Mouse (Mus musculus): ENCODE results near the gene Pcgf5. TPM values are rescaled to one million over a fixed set of nuclear protein-coding genes. Genes with fewer than 3 reads are reported as not detected.

Gene Pcgf5
- polyA plus RNA-seq, 2 experiments = 7.7 to 16.7 TPM

GRCm38 (mm10) chr19:36471325-36471724 is 123.2 kb downstream of the Pcgf5 start:
- ATAC-seq (ENCODE audit: insufficient read depth) (no peak), DNase-seq (ENCODE audit: low read depth in 3 of 3, low spot score in 3 of 3) (no peak)
- Histone ChIP-seq H3K27ac (no peak overlapping the region), H3K4me1 (replicated peaks; ENCODE audit: control insufficient read depth in 2 of 2, insufficient read depth in 2 of 2, low read length in 1 of 2) (peaks cover 0 to 2% of the 10 kb centered on the region in 2 experiments; a peak in 1 of 4 replicates), H3K4me3 (ENCODE audit: insufficient read depth in 1 of 2, low read depth in 2 of 2, low read length in 2 of 2) (no peak overlapping the region), H3K9me3 (ENCODE audit: control insufficient read depth, low read length) (no peaks in the 10 kb centered on the region), H3K9ac (replicated peaks) (no peak overlapping the region), H3K27me3 (ENCODE audit: control insufficient read depth, insufficient read depth, low read length) (no peaks in the 10 kb centered on the region), H3K4me2 (ENCODE audit: low read depth) (no peak overlapping the region), H3K36me3 (replicated peaks; ENCODE audit: control insufficient read depth, insufficient read depth, low read depth) (no peaks in the 10 kb centered on the region)
- TF ChIP-seq EP300 (IDR thresholded peaks at IDR 0.05; ENCODE audit: low read depth) (no peak), CTCF (IDR thresholded peaks at IDR 0.05; ENCODE audit: low read depth) (no peak)
- WGBS (ENCODE audit: insufficient replicate concordance) = 61% methylated on average over 3 of the region's 3 CpGs

GRCm38 (mm10) chr19:36476596-36476995 is 128.5 kb downstream of the Pcgf5 start:
- Histone ChIP-seq H3K4me2 (ENCODE audit: low read depth) (no peak overlapping the region), H3K27ac (no peak overlapping the region), H3K9ac (replicated peaks) (no peak overlapping the region), H3K9me3 (ENCODE audit: control insufficient read depth, low read length) (no peaks in the 10 kb centered on the region), H3K36me3 (replicated peaks; ENCODE audit: control insufficient read depth, insufficient read depth, low read depth) (no peaks in the 10 kb centered on the region), H3K4me1 (replicated peaks; ENCODE audit: control insufficient read depth in 2 of 2, insufficient read depth in 2 of 2, low read length in 1 of 2) (0 out of 4 replicates have a peak, but pooled peaks cover 0 to 2% of the 10 kb centered on the region in 2 experiments), H3K4me3 (ENCODE audit: insufficient read depth in 1 of 2, low read depth in 2 of 2, low read length in 2 of 2) (no peak overlapping the region), H3K27me3 (ENCODE audit: control insufficient read depth, insufficient read depth, low read length) (no peaks in the 10 kb centered on the region)
- ATAC-seq (ENCODE audit: insufficient read depth) = no peak
- TF ChIP-seq EP300 (IDR thresholded peaks at IDR 0.05; ENCODE audit: low read depth) (no peak), CTCF (IDR thresholded peaks at IDR 0.05; ENCODE audit: low read depth) (no peak)
- no peak for DNase-seq (ENCODE audit: low read depth in 3 of 3, low spot score in 3 of 3)
- WGBS (ENCODE audit: insufficient replicate concordance) = 72% methylated on average over 4 of the region's 4 CpGs

- H3K27me3 ChIP-seq (ENCODE audit: control insufficient read depth, insufficient read depth, low read length) = no peaks in the 10 kb centered on the region
- H3K4me3 ChIP-seq (ENCODE audit: insufficient read depth in 1 of 2, low read depth in 2 of 2, low read length in 2 of 2) = no peak overlapping the region
- TF ChIP-seq CTCF (IDR thresholded peaks at IDR 0.05; ENCODE audit: low read depth) (no peak), EP300 (IDR thresholded peaks at IDR 0.05; ENCODE audit: low read depth) (no peak)
- H3K9me3 ChIP-seq (ENCODE audit: control insufficient read depth, low read length) = no peaks in the 10 kb centered on the region
- 0 out of 4 replicates have a peak, but pooled peaks cover 0 to 2% of the 10 kb centered on the region in 2 experiments for H3K4me1 ChIP-seq (replicated peaks; ENCODE audit: control insufficient read depth in 2 of 2, insufficient read depth in 2 of 2, low read length in 1 of 2)
- no peaks in the 10 kb centered on the region for H3K36me3 ChIP-seq (replicated peaks; ENCODE audit: control insufficient read depth, insufficient read depth, low read depth)
- 31% methylated on average over 9 of the region's 9 CpGs for WGBS (ENCODE audit: insufficient replicate concordance)
- no peak for DNase-seq (ENCODE audit: low read depth in 3 of 3, low spot score in 3 of 3)
- no peak for ATAC-seq (ENCODE audit: insufficient read depth)
- no peak overlapping the region for H3K9ac ChIP-seq (replicated peaks)
- H3K27ac ChIP-seq = no peak overlapping the region
- no peak overlapping the region for H3K4me2 ChIP-seq (ENCODE audit: low read depth)
These were observed 129.0 kb downstream of the Pcgf5 start for GRCm38 (mm10) chr19:36477151-36477550.

DNA sequence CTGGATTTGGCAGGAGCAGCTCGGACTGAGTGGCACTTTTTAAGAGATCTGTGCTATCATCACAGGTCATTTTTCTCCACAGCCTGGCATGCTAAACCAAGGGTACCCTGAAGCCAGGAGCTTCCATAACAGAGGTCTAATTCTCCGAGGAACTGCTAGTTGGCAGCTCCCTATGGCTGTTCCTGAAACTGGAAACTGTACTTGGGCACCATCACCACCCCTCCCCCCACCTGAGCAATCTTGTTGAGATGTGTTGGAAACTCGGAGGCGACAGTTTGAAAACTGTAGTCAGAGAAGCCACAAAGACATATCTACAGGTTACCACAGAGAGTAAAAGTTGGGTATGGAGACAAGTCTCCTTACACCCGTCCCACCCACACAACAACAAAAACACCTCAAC is 129.6 kb downstream of the Pcgf5 start:
- no peak for DNase-seq (ENCODE audit: low read depth in 3 of 3, low spot score in 3 of 3)
- TF ChIP-seq CTCF (IDR thresholded peaks at IDR 0.05; ENCODE audit: low read depth) = no peak
- no peak for TF ChIP-seq EP300 (IDR thresholded peaks at IDR 0.05; ENCODE audit: low read depth)
- H3K27me3 ChIP-seq (ENCODE audit: control insufficient read depth, insufficient read depth, low read length) = no peaks in the 10 kb centered on the region

DNA sequence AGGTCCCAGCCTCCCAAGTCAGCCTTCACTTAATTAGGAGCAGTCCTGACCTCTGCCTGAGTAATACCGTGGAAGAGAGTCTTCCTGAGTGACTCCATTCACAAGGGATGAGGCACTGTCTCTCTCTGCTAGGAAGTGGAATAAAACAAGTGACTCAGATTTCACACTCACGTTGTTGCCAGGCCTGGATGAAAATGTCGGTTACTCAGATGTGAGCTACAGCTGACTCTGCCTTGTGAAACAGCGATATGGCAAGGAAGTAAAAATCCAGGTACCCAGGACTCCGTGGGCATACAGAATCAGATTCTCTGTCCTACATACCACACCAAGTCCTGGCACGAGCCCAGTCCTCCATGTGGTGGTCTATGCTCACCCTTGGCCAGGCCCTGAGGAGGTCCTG is 142.8 kb downstream of the Pcgf5 start:
- TF ChIP-seq EP300 (IDR thresholded peaks at IDR 0.05; ENCODE audit: low read depth) (no peak), CTCF (IDR thresholded peaks at IDR 0.05; ENCODE audit: low read depth) (no peak)
- H3K4me2 ChIP-seq (ENCODE audit: low read depth) = no peak overlapping the region
- no peak overlapping the region for H3K9ac ChIP-seq (replicated peaks)
- H3K27ac ChIP-seq = no peak overlapping the region
- ATAC-seq (ENCODE audit: insufficient read depth) (no peak), DNase-seq (ENCODE audit: low read depth in 3 of 3, low spot score in 3 of 3) (no peak)
- no peaks in the 10 kb centered on the region for H3K4me1 ChIP-seq (replicated peaks; ENCODE audit: control insufficient read depth in 2 of 2, insufficient read depth in 2 of 2, low read length in 1 of 2)
- 70% methylated on average over 6 of the region's 6 CpGs for WGBS (ENCODE audit: insufficient replicate concordance)
- H3K27me3 ChIP-seq (ENCODE audit: control insufficient read depth, insufficient read depth, low read length) = no peaks in the 10 kb centered on the region
- no peaks in the 10 kb centered on the region for H3K36me3 ChIP-seq (replicated peaks; ENCODE audit: control insufficient read depth, insufficient read depth, low read depth)
- no peak overlapping the region for H3K4me3 ChIP-seq (ENCODE audit: insufficient read depth in 1 of 2, low read depth in 2 of 2, low read length in 2 of 2)
- no peaks in the 10 kb centered on the region for H3K9me3 ChIP-seq (ENCODE audit: control insufficient read depth, low read length)

More for the DNA sequence above, 129.6 kb downstream of the Pcgf5 start:
- H3K36me3 ChIP-seq (replicated peaks; ENCODE audit: control insufficient read depth, insufficient read depth, low read depth) = no peaks in the 10 kb centered on the region
- 25% methylated on average over 5 of the region's 5 CpGs for WGBS (ENCODE audit: insufficient replicate concordance)
- no peak for ATAC-seq (ENCODE audit: insufficient read depth)
- no peak overlapping the region for H3K4me3 ChIP-seq (ENCODE audit: insufficient read depth in 1 of 2, low read depth in 2 of 2, low read length in 2 of 2)
- no peak overlapping the region for H3K4me2 ChIP-seq (ENCODE audit: low read depth)
- no peak overlapping the region for H3K9ac ChIP-seq (replicated peaks)
- H3K27ac ChIP-seq = no peak overlapping the region
- no peaks in the 10 kb centered on the region for H3K9me3 ChIP-seq (ENCODE audit: control insufficient read depth, low read length)
- H3K4me1 ChIP-seq (replicated peaks; ENCODE audit: control insufficient read depth in 2 of 2, insufficient read depth in 2 of 2, low read length in 1 of 2) = 0 out of 4 replicates have a peak, but pooled peaks cover 0 to 2% of the 10 kb centered on the region in 2 experiments
